Mouse (Mus musculus) left cerebral cortex, adult 11 months (tissue): ENCODE measurements around the gene Mfn2.

Experiments
- DNase-seq: peaks from one replicate; pipeline ENCODE4 v3.0.0; 2022; ENCODE audit warnings: low spot score

Mfn2 gene

GRCm38 (mm10) chr4:147918459-147919121, 14.1 kb upstream of the Mfn2 start:
- DNase-seq, result no peak

DNA sequence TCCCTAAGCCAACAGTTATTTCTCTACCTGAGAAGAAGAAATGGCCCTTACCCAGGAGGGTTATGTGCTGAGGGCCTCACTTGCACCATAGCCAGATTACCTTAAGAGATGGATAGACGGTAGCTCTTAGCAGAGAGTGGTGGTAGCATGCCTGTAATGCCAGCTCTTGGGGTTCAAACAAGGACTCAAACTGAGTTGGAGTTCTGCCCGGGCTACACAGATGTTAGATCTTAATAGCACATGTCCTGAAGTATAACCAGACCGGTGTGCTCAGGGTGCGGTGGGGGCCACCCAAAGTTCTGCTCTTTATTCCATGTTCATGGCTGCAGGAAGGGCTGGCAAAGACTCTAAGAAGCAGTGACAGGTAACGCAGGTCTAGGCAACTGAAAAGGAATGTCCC, 5.0 kb upstream of the Mfn2 start:
- no peak for DNase-seq

DNA sequence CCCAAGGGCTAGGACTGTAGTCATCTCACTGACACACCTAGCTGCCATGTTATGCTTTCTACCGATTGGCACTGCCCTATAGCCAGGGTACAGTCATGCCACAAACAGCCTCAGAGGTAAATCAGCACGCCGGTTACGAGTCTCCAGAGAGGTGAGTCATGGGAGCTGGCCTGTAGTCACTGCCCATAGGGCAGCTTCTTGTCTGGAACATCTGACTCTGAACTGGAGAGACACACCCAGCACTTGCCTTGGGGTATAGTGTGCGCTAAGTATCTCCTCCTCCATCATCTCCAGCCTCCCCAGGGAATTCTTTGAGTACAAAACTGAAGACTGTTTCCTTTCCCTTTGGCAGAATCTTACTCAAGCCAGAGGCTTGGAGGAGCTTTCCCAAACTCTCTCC, 1.7 kb upstream of the Mfn2 start:
- DNase-seq, result no peak

- no peak for DNase-seq
These were observed 671 bp upstream of the Mfn2 start for GRCm38 (mm10) chr4:147905090-147905659.

GRCm38 (mm10) chr4:147903601-147904000, 903 bp downstream of the Mfn2 start:
- DNase-seq, result no peak

DNA sequence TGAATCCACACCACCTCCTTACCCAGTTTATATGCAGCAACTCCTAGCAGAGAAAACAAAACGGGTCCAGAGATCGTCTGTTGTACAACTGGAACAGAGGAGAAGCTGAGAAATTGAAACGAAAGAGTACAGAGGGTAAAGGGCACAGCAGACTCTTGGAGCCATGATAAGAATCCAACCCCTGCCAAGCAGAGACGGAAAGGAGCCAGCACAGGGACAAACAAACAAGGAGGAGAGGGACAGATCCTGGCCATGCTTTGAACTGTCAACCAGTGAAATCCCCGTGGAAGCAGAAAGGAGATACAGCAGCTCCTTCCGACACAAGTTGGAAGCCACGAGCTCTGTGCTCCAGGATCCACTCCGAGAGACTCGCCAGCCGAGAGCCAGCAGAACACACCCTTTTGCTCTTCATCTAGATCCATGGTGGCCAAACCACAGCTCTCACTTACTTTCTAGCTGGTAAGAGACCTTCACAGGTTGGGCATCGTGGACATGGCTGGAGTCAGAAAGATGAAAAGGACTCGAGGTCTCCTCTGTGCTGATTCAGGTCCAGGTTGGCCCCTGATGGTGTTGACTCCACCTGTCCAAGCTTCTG, 1.5 kb downstream of the Mfn2 start:
- DNase-seq, result no peak

- DNase-seq, result no peak
These were observed 4.1 kb downstream of the Mfn2 start for GRCm38 (mm10) chr4:147900452-147900851.

- DNase-seq, result no peak
These were observed 7.2 kb downstream of the Mfn2 start for GRCm38 (mm10) chr4:147897348-147897747.

GRCm38 (mm10) chr4:147896411-147896810, 8.1 kb downstream of the Mfn2 start:
- DNase-seq, result no peak

DNA sequence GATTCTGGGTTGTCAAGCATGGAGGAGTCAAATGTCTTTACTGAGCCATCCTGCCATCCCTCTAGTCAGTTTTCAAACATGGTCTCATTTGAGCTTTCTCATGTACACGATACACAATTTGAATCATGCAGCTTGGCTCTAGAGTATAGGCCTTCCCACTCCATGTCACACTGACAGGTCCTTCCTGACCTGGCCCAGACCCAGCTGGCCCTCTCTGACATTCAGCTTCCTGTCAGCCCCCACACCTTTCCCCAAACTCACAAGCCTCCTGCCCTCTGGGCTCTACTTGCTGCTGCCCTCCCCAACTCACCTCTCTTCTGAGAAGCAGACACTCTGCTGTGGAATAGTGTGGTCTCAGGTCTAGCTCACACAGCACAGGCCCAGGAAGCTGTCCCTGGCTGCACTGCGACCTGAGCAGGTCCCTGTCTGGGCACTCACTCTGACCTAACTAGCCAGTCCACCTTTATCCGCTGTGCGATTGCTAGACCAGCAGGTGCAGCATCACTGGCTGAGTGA, 8.6 kb downstream of the Mfn2 start:
- DNase-seq, result no peak

DNA sequence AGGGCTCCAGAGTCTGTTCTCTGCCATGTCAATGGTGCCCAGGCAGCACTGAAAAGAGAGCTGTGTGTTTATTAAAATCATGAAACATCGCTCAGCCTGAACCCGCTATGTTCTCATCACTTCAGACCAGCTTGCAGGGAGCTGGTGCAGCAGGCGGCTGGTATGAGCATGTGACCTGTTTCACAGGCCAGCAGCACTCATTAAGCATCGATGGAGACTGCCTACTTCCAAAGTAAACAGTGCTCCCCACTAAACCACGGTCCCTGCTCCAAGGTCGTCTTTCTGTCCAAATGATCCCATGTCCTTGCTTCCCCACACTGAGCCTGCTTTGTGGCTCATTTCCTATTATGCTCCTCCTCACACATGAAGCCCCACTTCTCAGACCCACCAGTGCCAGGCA, 14.2 kb downstream of the Mfn2 start:
- DNase-seq, result no peak

- DNase-seq, result no peak
These were observed 16.3 kb downstream of the Mfn2 start for GRCm38 (mm10) chr4:147888237-147888636.

DNA sequence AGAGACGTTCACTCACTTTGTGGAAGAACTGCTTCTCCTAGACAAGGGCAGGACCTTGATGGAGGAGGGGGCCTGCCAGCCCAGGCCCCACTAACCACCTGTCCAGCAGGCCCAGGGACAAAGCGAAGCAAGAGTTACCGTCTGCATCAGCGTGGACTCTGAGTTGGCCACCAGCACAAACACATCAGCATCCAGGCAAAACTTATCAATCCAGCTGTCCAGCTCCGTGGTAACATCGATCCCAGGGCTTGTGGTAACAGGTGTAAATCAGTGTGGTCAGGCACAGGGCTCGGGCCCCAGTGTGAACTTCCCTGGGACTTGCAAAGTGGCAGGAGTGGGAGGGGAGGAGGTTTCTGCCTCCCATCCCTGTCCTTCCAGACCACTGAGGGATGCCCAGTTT, 17.2 kb downstream of the Mfn2 start:
- no peak for DNase-seq

GRCm38 (mm10) chr4:147886158-147886557, 18.3 kb downstream of the Mfn2 start:
- no peak for DNase-seq

DNA sequence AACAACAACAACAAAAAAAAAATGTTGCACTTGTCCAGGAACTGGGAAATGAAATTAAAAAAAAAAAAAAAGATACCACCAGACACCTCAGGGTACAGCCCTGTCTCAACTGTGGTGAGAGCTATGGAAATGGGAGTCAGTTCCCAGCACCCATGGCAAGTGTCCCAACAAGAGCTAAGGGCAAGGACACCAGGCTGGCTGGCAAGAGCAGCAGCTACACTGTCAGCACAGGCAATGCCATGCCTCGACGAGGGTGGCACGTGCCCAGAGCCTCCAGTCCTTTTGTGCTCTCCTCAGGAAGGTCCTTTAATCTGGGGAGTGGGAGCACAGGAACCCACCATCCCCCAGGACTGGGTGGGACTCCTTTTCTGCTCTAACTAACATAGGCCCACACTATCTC, 20.4 kb downstream of the Mfn2 start:
- no peak for DNase-seq

DNA sequence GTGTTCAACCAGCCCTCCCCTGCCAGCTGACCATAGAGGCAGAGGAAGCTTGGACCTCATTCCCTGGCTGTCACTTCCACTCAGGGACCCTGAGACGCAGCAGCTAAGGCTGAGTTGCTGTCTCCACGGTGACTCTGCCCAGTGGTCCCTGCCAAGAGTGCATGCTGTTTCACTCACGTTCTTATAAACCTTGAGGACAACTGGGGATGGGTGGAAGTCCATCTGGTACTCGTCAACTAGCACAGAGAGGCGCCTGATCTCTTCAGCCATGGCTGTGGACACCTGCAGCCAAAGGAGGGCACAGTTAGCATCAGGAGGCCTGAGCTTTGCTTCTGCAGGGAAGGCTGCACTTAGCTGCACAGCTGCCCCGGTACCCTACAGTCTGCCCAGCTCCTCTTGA, 21.5 kb downstream of the Mfn2 start:
- no peak for DNase-seq

- DNase-seq, result no peak
These were observed 22.7 kb downstream of the Mfn2 start for GRCm38 (mm10) chr4:147881792-147882191.

DNA sequence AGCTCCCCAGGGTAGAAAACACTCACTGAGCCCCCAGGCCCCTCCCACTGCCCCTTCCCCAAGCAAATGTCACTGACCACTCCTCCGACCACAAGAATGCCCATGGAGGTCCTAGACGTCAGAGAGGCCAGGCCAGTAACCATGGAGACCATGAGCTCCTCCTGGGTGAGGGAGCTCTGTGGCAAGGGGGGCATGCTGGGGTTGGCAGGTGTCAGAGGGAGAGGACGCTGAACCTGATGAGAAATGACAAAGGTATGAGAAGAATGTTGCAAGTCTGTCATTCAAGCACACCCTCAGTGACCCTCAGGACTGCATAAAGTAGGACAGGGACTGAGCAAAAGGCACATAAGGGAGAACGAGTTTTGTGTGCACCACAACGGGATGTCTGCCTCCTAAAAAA, 24.6 kb downstream of the Mfn2 start:
- no peak for DNase-seq

GRCm38 (mm10) chr4:147879456-147879855, 25.0 kb downstream of the Mfn2 start:
- DNase-seq, result no peak

DNA sequence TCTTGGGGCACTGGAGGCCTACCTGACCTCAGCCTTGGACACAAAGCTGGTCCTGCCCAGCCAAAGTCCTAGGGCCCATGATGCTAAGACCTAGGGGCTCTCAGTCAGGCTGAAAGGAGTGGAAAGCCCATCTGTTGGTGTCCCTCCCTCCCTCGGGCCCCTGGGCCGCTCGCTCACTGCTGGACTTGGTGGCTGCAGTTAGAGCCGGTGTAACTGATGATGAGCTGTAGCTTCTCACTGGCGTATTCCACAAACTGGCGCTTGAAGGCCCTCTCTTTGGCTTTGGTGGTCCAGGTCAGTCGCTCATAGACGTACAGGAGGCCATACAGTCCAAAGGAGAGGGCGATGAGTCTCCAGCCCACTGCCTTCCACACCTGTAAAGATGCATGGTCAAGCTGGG, 26.0 kb downstream of the Mfn2 start:
- no peak for DNase-seq

GRCm38 (mm10) chr4:147875852-147876575, 28.5 kb downstream of the Mfn2 start:
- no peak for DNase-seq

- DNase-seq, result no peak
These were observed 35.3 kb downstream of the Mfn2 start for GRCm38 (mm10) chr4:147869238-147869637.

DNA sequence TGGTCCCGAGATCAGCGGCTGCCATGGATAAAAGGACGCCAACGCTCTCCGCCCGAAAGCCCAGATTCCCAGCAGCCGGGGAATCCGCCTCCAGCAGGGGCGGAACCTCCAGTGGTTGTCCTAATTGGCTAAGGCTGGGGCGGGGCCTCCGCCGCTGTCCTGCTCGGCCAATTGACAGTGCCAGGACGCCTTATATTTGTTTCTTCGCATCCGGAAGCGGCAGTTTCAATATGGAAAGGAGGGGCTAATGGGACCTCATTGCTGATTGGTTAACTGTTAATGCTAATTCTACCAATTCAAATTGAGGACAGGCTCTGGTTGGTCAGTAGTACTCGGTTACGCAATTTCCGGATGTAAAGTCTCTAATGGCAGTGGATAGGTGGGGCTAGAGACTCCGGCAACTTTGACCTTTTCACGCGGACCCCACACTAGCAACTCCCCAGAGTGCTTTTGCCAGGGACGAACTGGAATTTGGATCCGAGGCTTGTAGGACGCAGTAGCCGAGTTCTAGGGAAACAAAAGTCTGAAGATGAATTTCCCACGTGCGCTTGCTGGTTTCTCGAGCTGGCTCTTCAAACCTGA, 36.0 kb downstream of the Mfn2 start, which contains the start of the genes Miip and Fv1:
Gene Miip, minus strand, starts transcription at position 367 of the 582 bp plus-strand sequence.
Gene Fv1, plus strand, starts transcription at position 530 of the 582 bp plus-strand sequence.
- peak; percentile 97 for DNase-seq
